Mouse (Mus musculus) thymus, postnatal 36 days (tissue): ENCODE results near the gene Gm13124.
"Not testable (repeated sequence)": the region's sequence is repeated elsewhere in the genome, so short reads cannot be mapped to it uniquely, and the experiment has no call there.

Experiments used
- DNase-seq, 2 experiments: peaks; one replicate each; pipeline ENCODE4 v3.0.0; 2022; ENCODE audit warnings: mixed read lengths in 2 of 2

The Gm13124 gene

DNA sequence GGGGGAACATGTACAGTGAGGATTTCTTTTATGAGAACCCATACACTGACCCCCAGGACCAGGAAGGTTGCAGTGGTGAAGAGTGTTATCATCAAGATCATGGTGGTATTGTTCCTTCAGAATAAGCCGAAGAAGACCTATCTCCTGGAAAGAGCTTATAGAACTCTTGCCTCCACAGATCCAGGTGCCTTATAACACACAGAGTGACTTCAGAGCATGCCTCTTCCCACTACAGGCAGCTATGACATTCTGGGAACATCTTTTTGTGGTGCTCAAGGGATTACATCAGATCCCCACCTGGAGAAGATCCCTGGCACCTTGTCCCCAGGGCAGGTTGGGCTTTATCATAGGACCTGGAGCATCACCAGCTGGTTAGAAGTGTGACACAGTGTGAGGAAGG is at the start of gene Gm13124:
Gene Gm13124, minus strand, starts transcription at position 101 of the 400 bp plus-strand sequence.
- no peak for DNase-seq

DNA sequence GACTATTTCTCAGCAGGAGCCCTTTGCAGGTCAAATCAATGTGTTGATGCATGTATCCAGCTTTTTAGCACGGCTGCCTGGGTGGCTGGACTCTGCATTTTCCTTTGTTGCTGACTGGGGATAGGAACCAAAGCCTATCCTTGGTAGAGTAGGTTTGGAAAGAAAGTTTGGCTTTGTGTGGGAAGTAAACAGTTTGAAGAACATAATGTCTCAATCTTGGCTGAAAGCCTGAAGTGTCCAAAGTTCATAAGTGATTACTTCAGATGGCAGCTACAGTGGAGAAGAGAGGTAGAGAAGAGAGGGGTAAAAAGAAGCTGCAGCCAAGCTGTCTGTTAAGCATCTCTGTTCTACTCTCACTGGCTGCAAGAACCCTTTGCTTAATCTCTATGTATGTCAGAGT is 49.7 kb upstream of the Gm13124 start:
- DNase-seq = no peak

DNA sequence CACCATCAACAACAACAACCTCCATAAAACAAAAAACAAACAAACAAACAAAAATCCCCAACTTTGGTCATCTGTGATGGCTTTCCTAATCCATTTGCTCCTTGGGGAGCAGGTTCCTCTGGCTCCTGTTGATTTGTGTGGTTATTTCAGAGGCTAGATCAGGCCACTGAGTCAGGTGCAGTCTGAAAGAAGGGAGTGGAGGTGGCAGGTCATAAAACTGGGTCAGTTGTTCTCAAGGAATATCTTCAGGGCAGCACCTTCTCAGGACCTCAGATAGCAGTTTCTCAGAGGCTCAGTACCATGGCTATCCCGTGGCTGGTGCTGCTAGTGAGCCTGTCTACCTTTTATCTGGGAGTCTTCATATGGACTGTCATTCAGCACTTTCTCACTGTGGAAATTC is 48.5 kb upstream of the Gm13124 start, which contains the start of gene Aadacl4:
Gene Aadacl4, plus strand, starts transcription at position 301 of the 400 bp plus-strand sequence.
- DNase-seq = no peak

DNA sequence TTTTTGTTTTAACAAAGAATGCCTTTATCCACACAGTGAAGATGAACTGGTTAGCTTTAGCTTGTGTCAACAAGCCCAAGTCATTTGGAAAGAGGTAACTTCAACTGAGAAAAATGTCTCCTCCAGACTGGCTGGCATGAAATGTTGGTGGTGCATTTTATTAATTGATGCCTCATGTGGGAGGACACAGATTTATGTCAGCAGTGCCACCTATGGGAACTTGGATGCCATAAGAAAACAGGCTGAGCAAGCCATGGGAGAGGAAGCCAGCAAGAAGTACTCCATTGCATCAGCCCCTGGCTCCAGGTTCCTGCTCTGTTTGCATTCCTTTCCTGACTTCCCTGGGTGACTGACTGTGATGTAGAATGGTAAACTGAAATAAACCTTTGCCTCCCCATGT is 27.9 kb upstream of the Gm13124 start:
- DNase-seq = no peak

DNA sequence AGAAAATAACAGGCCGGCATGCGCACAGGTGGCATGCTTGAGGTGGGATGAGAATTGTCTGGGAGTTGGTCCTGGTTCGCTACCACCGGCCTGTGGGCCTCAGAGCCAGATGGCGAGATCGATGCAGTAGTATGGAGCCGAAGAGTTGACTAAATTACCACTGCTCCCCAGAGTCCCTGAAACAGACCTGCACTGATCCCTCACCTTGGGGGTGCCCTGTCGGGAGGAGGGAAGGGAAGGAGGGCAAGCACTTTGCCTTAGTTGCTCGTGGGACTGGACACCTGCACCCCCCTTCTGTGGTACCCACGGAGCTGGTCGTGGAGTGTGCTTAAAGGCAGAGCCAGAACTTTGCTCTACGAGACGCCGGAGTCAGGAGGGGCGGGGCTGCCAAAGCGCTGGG is 21.3 kb upstream of the Gm13124 start:
- not testable (repeated sequence) for DNase-seq

DNA sequence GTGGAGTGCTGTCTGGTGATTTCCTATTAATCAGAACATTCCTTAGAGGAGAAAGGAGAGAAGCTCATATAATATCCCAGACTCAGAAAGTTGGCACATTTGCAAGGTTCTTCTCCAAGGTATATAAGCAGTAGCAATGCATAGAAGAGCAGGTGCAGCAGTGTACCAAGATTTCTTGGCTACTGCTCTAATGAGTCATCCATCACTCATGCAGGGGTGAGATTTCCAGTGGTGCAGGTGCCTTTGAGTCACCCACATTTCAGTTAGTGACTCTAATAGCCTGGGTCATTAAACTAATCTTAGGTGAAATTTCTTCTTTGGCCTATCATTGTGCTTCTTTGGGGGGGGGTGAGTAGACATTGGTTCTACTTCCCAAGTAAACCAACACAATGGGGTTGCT is 2.8 kb upstream of the Gm13124 start:
- no peak for DNase-seq

DNA sequence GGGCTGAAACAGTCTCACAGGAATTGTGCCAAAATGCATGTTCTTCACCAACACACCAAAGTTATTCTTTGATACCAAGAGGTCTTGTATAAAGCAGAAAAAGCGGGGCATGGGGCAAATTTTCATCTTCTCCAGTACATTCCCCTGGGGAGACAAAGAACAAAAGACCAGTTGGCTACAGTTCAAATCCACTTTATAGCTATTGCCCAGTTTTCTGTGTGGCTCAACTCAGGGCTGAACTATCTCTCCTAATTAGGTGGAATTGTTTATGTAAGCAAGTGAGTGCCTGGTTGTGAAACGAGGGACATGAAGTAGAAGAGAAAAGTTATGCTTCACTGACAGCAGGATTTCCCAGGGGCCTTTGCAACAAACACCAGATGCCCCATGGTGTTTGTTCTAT is 3.7 kb downstream of the Gm13124 start:
- DNase-seq = no peak

DNA sequence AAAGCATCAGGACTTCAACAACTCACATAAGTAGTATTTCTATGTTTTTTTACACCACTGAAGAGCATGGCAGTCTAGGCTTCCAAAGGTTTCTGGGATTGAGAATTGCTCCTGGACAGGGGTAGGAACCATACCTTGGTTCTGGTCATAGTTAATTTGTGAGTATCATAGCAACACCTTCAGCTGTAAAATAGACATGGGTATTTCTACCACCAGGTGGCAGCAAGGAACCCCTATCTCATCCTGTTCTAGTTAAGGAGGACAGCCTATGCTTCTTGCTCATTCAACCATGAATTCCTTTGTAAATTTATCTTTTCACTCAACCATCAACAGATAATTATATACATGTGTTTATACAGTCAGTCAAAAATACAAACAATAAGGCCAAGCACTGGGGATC is 5.1 kb downstream of the Gm13124 start:
- no peak for DNase-seq

DNA sequence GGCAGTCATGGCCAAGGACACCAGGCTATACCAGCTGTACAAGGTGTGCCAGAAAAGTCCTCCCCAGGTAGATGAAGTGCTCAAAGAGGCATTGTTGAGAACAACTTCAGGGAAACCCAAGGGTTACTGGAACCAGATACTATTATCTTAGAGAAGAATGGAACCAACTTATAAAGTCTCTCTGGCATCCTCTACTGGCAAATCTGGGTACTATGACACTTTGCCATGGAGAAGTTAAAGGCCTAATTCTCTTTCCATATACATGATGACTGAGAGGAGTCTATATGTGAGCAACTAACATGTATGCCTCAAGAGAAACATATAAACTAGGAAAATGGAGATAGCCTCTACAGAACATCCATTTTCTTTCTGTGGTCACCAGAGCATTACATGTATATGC is 13.8 kb downstream of the Gm13124 start:
- no peak for DNase-seq

DNA sequence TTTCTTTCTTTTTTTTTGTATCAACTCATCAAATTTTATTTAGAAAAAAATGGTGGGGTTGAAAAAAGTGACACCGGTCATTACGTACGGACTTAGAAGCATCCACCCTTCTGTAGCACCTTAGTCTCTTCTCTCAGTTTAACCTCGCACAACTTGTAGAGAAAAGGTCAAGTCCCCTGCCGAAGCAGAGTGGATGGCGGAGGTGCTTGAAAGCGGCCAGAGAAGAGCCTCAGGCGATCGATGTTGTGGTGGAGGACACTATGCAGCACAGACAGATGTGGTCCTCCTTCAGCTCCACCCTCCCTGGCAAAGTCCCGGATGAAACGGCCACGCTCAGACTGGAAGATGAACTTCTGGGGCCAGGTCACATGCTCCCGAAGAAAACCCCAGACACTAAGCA is 19.6 kb downstream of the Gm13124 start:
- not testable (repeated sequence) for DNase-seq

DNA sequence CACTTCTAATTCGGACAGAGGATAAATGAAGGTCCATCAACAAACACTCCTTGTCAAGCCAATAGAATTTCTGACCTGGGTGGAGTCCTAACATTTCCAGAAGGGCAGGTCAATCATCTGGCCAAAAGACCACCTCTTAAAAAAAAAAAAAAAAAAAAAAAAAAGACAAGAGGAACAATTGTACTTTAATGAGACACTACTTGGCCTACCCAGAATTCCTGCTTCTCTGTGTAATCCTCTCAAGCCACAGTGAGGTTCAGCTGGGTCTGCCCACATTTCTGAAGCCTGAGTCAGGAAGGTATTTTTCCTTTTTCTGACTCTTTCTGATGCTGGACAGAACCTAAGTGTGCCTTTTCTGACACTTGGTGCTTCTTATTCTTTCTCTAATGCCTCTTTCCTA is 20.2 kb downstream of the Gm13124 start:
- DNase-seq = no peak

DNA sequence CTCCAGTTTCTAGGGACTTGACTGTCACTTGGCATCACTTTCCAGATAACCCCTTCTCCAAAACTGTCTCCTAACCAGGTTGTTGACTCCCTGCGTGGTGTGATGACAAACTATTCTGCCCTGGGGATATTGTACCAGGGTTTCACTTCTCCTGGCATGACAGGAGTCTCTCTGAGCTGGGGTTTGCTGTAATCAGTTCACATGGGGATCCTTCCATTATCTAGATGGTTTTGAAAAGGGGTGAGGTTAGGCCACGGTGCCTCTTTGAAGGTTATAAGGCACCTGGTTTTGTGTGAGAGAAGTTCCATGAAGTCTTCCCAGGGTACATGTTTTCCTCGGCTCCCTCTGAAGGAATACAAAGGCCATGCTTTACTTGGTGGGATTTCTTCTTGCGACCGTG is 45.4 kb downstream of the Gm13124 start, which contains the start of gene 9430007A20Rik:
Gene 9430007A20Rik, plus strand, starts transcription at position 301 of the 400 bp plus-strand sequence.
- no peak for DNase-seq

DNA sequence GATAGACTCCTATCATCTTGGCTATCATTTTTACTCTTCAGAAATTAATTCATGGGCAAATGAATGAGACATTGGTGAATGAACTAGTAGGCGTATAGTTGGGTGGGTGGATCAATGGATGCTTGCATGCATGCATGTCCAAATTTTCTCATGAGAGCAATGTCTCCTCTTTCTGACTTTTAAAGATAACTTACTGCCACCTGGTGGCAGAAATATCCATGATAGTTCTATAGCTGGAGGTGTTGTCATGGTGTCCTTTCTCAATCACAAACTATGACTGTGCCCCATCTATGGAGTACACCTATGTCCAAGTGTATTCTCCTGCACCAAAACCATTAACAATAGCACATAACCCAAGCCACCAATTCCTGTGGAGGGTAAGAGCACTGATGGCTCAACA is 58.4 kb downstream of the Gm13124 start:
- no peak for DNase-seq
